Comparison of ENCODE assay signal across 28 mouse cellular contexts in the genomic region with DNA sequence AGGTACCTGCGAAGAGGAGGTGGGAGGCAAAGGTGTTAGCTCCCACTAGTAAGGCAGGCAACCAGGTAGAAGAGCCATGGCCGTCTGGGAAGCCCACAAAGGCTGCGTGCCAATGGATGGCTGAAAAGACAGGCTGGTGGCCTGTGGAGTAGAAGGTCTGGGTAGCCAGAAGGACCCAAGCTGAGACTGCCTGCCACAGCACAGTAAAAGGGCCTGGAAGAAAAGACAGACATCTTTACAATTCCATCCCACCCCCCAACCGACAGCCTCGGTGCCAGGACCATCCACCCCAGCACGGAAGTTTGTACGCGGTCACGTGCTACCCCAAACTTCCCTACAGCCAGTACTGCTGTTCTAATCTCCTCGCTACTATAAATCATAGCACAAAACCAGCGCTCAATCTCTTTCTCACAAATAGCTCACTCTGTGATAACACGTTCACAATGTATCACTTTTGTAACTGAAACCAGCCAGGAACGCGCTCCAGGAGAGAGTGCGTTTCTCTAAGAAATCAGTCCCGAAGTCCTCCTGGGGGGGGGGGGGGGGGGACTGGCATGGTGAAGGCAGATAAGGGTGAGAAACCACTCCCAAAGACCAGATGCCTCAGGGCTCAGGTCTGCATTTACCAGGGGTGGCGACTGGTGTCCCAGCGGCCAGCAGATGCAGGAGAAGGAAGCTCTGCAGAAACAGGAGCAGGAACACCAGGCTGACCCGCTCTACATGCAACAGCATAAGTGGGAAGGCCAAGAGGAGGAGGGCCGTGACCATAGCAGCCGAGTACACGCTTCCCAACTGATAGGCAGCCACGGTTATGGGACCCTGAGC. TPM values are rescaled to one million over a fixed set of nuclear protein-coding genes. Genes with fewer than 3 reads are reported as not detected.
DNase-seq lines count a peak whose midpoint lies in the region; ATAC-seq and TF ChIP-seq lines count a peak whose summit lies in the region.
"Had no signal": no experiment of that assay in that cellular context is flagged by ENCODE, and none has a peak within 500 bp of the region (broad histone marks: within the 10 kb centered on the region; RNA-seq: fewer than 3 reads in every experiment).

No protein-coding gene starts in this region.

- TF ChIP-seq POLR2A in testis, adult 2 months (IDR thresholded peaks at IDR 0.05; ENCODE audit: control insufficient read depth, low read depth, low read length) = 0 out of 2 replicates have a peak, but pooled peaks have one; percentile 15

- no peak for TF ChIP-seq CTCF in testis, adult 2 months (IDR thresholded peaks at IDR 0.05; ENCODE audit: control insufficient read depth, insufficient read depth, insufficient replicate concordance, low read depth, low read length)

- H3K4me2 ChIP-seq in heart, embryonic 11.5 days = no peak overlapping the region
- H3K4me2 ChIP-seq in liver, embryonic 16.5 days (ENCODE audit: low read depth, low read length) = no peak overlapping the region
- H3K4me2 ChIP-seq: embryonic facial prominence, embryonic 13.5 days; heart, embryonic 15.5 days; hindbrain, embryonic 15.5 days; intestine, embryonic 15.5 days; liver, embryonic 15.5 days; midbrain, embryonic 12.5 days had no signal

- 85% methylated on average over 23 of the region's 23 CpGs for WGBS in heart, embryonic 11.5 days (ENCODE audit: insufficient replicate concordance)
- 52% methylated on average over 23 of the region's 23 CpGs for WGBS in liver, embryonic 16.5 days (ENCODE audit: insufficient replicate concordance)

- H3K27me3 ChIP-seq in heart, embryonic 11.5 days (ENCODE audit: control insufficient read depth, insufficient read depth, low read length) = no peaks in the 10 kb centered on the region
- no peaks in the 10 kb centered on the region for H3K27me3 ChIP-seq in testis, adult 2 months (ENCODE audit: control insufficient read depth, insufficient read depth, low read length)
- H3K27me3 ChIP-seq in liver, embryonic 16.5 days (ENCODE audit: control insufficient read depth, insufficient read depth, low read depth, low read length) = no peaks in the 10 kb centered on the region
- H3K27me3 ChIP-seq: embryonic facial prominence, embryonic 13.5 days; heart, embryonic 15.5 days; hindbrain, embryonic 15.5 days; intestine, embryonic 15.5 days; liver, embryonic 15.5 days; midbrain, embryonic 12.5 days had no signal

- peaks cover 24% of the 10 kb centered on the region for H3K36me3 ChIP-seq in heart, embryonic 11.5 days (ENCODE audit: control insufficient read depth, insufficient read depth, low read length)
- H3K36me3 ChIP-seq in testis, adult 2 months (ENCODE audit: control insufficient read depth, insufficient read depth, low read length) = no peaks in the 10 kb centered on the region; the same call in 1 of the 2 replicates
- H3K36me3 ChIP-seq in liver, embryonic 16.5 days (ENCODE audit: control insufficient read depth, insufficient read depth) = peaks cover 34% of the 10 kb centered on the region

- no peak overlapping the region for H3K9ac ChIP-seq in heart, embryonic 11.5 days (ENCODE audit: low read depth, low read length)
- no peak overlapping the region for H3K9ac ChIP-seq in liver, embryonic 16.5 days (ENCODE audit: low read depth, low read length)
- H3K9ac ChIP-seq: embryonic facial prominence, embryonic 13.5 days; heart, embryonic 15.5 days; hindbrain, embryonic 15.5 days; intestine, embryonic 15.5 days; liver, embryonic 15.5 days; midbrain, embryonic 12.5 days had no signal

- H3K27ac ChIP-seq in heart, embryonic 11.5 days (ENCODE audit: low read depth, low read length) = no peak overlapping the region
- peak overlapping the region; percentile 54 for H3K27ac ChIP-seq in testis, adult 2 months (ENCODE audit: control insufficient read depth, insufficient read depth, low read depth, low read length)
- no peak overlapping the region for H3K27ac ChIP-seq in liver, embryonic 16.5 days (ENCODE audit: low read length)
- H3K27ac ChIP-seq: embryonic facial prominence, embryonic 13.5 days; heart, embryonic 15.5 days; hindbrain, embryonic 15.5 days; intestine, embryonic 15.5 days; liver, embryonic 15.5 days; macrophage; midbrain, embryonic 12.5 days had no signal

- no peak overlapping the region for H3K4me3 ChIP-seq in heart, embryonic 11.5 days (ENCODE audit: low read depth, low read length)
- H3K4me3 ChIP-seq in testis, adult 2 months (ENCODE audit: control insufficient read depth, low read depth, low read length) = peak overlapping the region; percentile 61
- H3K4me3 ChIP-seq in liver, embryonic 16.5 days (ENCODE audit: low read depth, low read length) = no peak overlapping the region
- H3K4me3 ChIP-seq: embryonic facial prominence, embryonic 13.5 days; heart, embryonic 15.5 days; hindbrain, embryonic 15.5 days; intestine, embryonic 15.5 days; liver, embryonic 15.5 days; midbrain, embryonic 12.5 days had no signal

- no peaks in the 10 kb centered on the region for H3K9me3 ChIP-seq in heart, embryonic 11.5 days (replicated peaks; ENCODE audit: control insufficient read depth, low read length)
- H3K9me3 ChIP-seq in liver, embryonic 16.5 days (replicated peaks; ENCODE audit: control insufficient read depth, low read length) = no peaks in the 10 kb centered on the region
- H3K9me3 ChIP-seq: embryonic facial prominence, embryonic 13.5 days; heart, embryonic 15.5 days; hindbrain, embryonic 15.5 days; intestine, embryonic 15.5 days; liver, embryonic 15.5 days; midbrain, embryonic 12.5 days had no signal

- DNase-seq in heart, adult 11 months = peak; percentile 93
- no peak for DNase-seq in testis, postnatal 10 days (ENCODE audit: low spot score)
- DNase-seq in kidney, adult 11 months = no peak
- DNase-seq in right cerebral cortex, postnatal 10 days (ENCODE audit: low spot score in 2 of 2) = no peak
- DNase-seq: adrenal gland, postnatal 10 days; cerebellum, adult 18-20 months; cerebellum, postnatal 14 days; gastrocnemius, postnatal 14 days; kidney, adult 9 months; kidney, postnatal 25 days; layer of hippocampus, postnatal 36 days; retina, postnatal 1 day; thymus, adult 18-20 months; thymus, postnatal 36 days had no signal

- ATAC-seq in heart, embryonic 11.5 days (replicated peaks; ENCODE audit: insufficient number of reproducible peaks, low FRiP score, low TSS enrichment) = no peak
- ATAC-seq in liver, embryonic 16.5 days (ENCODE audit: low read depth) = peak; percentile 54; the same call in 1 of the 2 replicates
- ATAC-seq: activated CD4-positive, CD25-positive, alpha-beta regulatory T cell, adult 4 months; CD4-positive, CD25-positive, alpha-beta regulatory T cell, adult 4 months; forebrain, embryonic 14.5 days; intestine, embryonic 15.5 days; lung, postnatal 0 days had no signal

- H3K4me1 ChIP-seq in heart, embryonic 11.5 days (ENCODE audit: control insufficient read depth, insufficient read depth, low read length) = peaks cover 3% of the 10 kb centered on the region
- H3K4me1 ChIP-seq in testis, adult 2 months (ENCODE audit: control insufficient read depth, insufficient read depth, low read length) = peaks cover 21% of the 10 kb centered on the region
- peaks cover 13% of the 10 kb centered on the region for H3K4me1 ChIP-seq in liver, embryonic 16.5 days (ENCODE audit: control insufficient read depth, low read depth, low read length)

RNA-seq across cellular contexts. Expression of a gene that starts 5.8 kb away (rescaled TPM):
- 13.2 and 13.6 TPM in 2 replicates for polyA plus RNA-seq in heart, embryonic 11.5 days (2014; fragmentation: Nextera tagmentation; extraction: Ambion mirVana)
- polyA plus RNA-seq in testis, adult 2 months (2012; rRNA removed) = 36.3 and 42.0 TPM in 2 replicates
- polyA plus RNA-seq in liver, embryonic 16.5 days (2015; fragmentation: Nextera tagmentation; extraction: Ambion mirVana) = 12.4 and 14.7 TPM in 2 replicates

RNA-seq across cellular contexts. Expression of a gene that starts 9.5 kb away (rescaled TPM):
- polyA plus RNA-seq in heart, embryonic 11.5 days (2014; fragmentation: Nextera tagmentation; extraction: Ambion mirVana) = 11.0 and 11.5 TPM in 2 replicates
- polyA plus RNA-seq in testis, adult 2 months (2012; rRNA removed) = 96.4 and 104 TPM in 2 replicates
- 7.8 and 9.4 TPM in 2 replicates for polyA plus RNA-seq in liver, embryonic 16.5 days (2015; fragmentation: Nextera tagmentation; extraction: Ambion mirVana)

RNA-seq across cellular contexts. Expression of a gene that starts 11.7 kb away (rescaled TPM):
- polyA plus RNA-seq in heart, embryonic 11.5 days (2014; fragmentation: Nextera tagmentation; extraction: Ambion mirVana) = 251 and 255 TPM in 2 replicates
- polyA plus RNA-seq in testis, adult 2 months (2012; rRNA removed) = 19.8 and 22.7 TPM in 2 replicates
- polyA plus RNA-seq in liver, embryonic 16.5 days (2015; fragmentation: Nextera tagmentation; extraction: Ambion mirVana) = 176 and 193 TPM in 2 replicates

RNA-seq across cellular contexts. Expression of a gene that starts 19.5 kb away (rescaled TPM):
- polyA plus RNA-seq in heart, embryonic 11.5 days (2014; fragmentation: Nextera tagmentation; extraction: Ambion mirVana) = 472 and 544 TPM in 2 replicates
- polyA plus RNA-seq in testis, adult 2 months (2012; rRNA removed) = 78.0 and 85.5 TPM in 2 replicates
- 192 and 198 TPM in 2 replicates for polyA plus RNA-seq in liver, embryonic 16.5 days (2015; fragmentation: Nextera tagmentation; extraction: Ambion mirVana)

RNA-seq across cellular contexts. Expression of a gene that starts 26.2 kb away (rescaled TPM):
- polyA plus RNA-seq in heart, embryonic 11.5 days (2014; fragmentation: Nextera tagmentation; extraction: Ambion mirVana) = 10.8 and 11.4 TPM in 2 replicates
- 41.4 and 46.3 TPM in 2 replicates for polyA plus RNA-seq in testis, adult 2 months (2012; rRNA removed)
- 33.4 and 41.3 TPM in 2 replicates for polyA plus RNA-seq in liver, embryonic 16.5 days (2015; fragmentation: Nextera tagmentation; extraction: Ambion mirVana)
